Mouse (Mus musculus): ENCODE measurements around the gene Fgfr2. TPM values are rescaled to one million over a fixed set of nuclear protein-coding genes. Genes with fewer than 3 reads are reported as not detected.

Gene Fgfr2
- polyA plus RNA-seq, 1 experiment from 2014 or later: 11.4 TPM

- 28% methylated on average over 4 of the region's 4 CpGs for WGBS (ENCODE audit: insufficient replicate concordance)
- Histone ChIP-seq H3K4me2 (ENCODE audit: low read depth, low read length) (no peak overlapping the region), H3K4me3 (ENCODE audit: low read depth, low read length) (no peak overlapping the region), H3K9me3 (replicated peaks; ENCODE audit: control insufficient read depth, low read length) (no peaks in the 10 kb centered on the region), H3K36me3 (ENCODE audit: control insufficient read depth, insufficient read depth) (no peaks in the 10 kb centered on the region), H3K9ac (ENCODE audit: low read depth, low read length) (no peak overlapping the region), H3K4me1 (ENCODE audit: control insufficient read depth, low read depth, low read length) (no peaks in the 10 kb centered on the region), H3K27me3 (ENCODE audit: control insufficient read depth, insufficient read depth, low read depth, low read length) (no peaks in the 10 kb centered on the region), H3K27ac (ENCODE audit: low read length) (no peak overlapping the region)
- no peak for ATAC-seq (ENCODE audit: low read depth)
These were observed 2787.6 kb downstream of the Fgfr2 start for GRCm38 (mm10) chr7:130335440-130336051.

GRCm38 (mm10) chr7:130332515-130333220, 2790.5 kb downstream of the Fgfr2 start:
- ATAC-seq (ENCODE audit: low read depth): no peak
- Histone ChIP-seq H3K27me3 (ENCODE audit: control insufficient read depth, insufficient read depth, low read depth, low read length) (no peaks in the 10 kb centered on the region), H3K36me3 (ENCODE audit: control insufficient read depth, insufficient read depth) (no peaks in the 10 kb centered on the region), H3K4me2 (ENCODE audit: low read depth, low read length) (no peak overlapping the region), H3K4me3 (ENCODE audit: low read depth, low read length) (no peak overlapping the region), H3K9me3 (replicated peaks; ENCODE audit: control insufficient read depth, low read length) (no peaks in the 10 kb centered on the region), H3K9ac (ENCODE audit: low read depth, low read length) (no peak overlapping the region), H3K27ac (ENCODE audit: low read length) (no peak overlapping the region), H3K4me1 (ENCODE audit: control insufficient read depth, low read depth, low read length) (no peaks in the 10 kb centered on the region)
- 73% methylated on average over 11 of the region's 11 CpGs for WGBS (ENCODE audit: insufficient replicate concordance)

DNA sequence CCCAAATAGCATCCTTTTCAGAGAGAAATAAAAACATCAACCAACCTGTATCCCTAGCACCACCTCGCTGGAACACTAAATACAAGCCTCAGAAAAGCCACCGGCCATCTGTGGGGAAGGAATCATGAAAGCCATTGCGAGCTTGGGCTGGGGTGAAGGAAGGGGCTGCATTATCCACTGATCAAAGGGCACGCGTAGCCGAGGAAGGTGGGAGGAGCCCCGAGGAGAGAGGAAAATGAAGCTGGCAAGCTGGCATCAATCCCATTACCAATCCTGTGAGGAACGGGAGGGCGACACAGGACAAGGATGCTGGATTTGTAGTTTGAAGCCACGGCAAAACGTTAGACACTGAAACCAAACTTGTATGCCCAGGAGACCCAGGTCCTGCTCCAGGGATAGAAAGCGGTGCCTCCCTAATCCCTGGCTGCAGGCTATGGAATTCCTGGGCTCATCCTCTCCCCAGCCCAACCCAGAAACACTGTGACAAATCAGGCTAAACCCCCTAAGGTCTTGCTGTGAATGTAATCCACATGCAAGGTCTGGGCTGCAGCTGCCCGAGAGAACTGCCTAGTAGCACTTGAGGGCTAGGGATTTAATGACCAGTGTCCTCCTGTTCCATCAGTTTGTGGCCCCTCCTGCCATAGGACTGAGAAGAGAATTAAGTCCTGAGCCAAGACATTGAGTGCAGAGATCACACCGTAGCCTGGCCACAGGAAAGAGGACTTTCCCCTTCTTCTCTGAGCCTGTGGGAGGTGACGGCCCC, 2795.4 kb downstream of the Fgfr2 start:
- 17% methylated on average over 15 of the region's 15 CpGs for WGBS (ENCODE audit: insufficient replicate concordance)
- Histone ChIP-seq H3K27ac (ENCODE audit: low read length) (no peak overlapping the region), H3K4me2 (ENCODE audit: low read depth, low read length) (no peak overlapping the region), H3K36me3 (ENCODE audit: control insufficient read depth, insufficient read depth) (no peaks in the 10 kb centered on the region), H3K9me3 (replicated peaks; ENCODE audit: control insufficient read depth, low read length) (no peaks in the 10 kb centered on the region), H3K4me3 (ENCODE audit: low read depth, low read length) (no peak overlapping the region), H3K4me1 (ENCODE audit: control insufficient read depth, low read depth, low read length) (no peaks in the 10 kb centered on the region), H3K9ac (ENCODE audit: low read depth, low read length) (no peak overlapping the region), H3K27me3 (ENCODE audit: control insufficient read depth, insufficient read depth, low read depth, low read length) (no peaks in the 10 kb centered on the region)
- ATAC-seq (ENCODE audit: low read depth): no peak

GRCm38 (mm10) chr7:130325983-130326433, 2797.1 kb downstream of the Fgfr2 start:
- WGBS (ENCODE audit: insufficient replicate concordance): 65% methylated on average over 15 of the region's 15 CpGs
- ATAC-seq (ENCODE audit: low read depth): no peak

GRCm38 (mm10) chr7:130324716-130325401, 2798.3 kb downstream of the Fgfr2 start:
- no peaks in the 10 kb centered on the region for H3K27me3 ChIP-seq (ENCODE audit: control insufficient read depth, insufficient read depth, low read depth, low read length)
- ATAC-seq (ENCODE audit: low read depth): no peak
- H3K27ac ChIP-seq (ENCODE audit: low read length): no peak overlapping the region
- 53% methylated on average over 14 of the region's 14 CpGs for WGBS (ENCODE audit: insufficient replicate concordance)
- no peak overlapping the region for H3K9ac ChIP-seq (ENCODE audit: low read depth, low read length)
- no peak overlapping the region for H3K4me2 ChIP-seq (ENCODE audit: low read depth, low read length)
- H3K36me3 ChIP-seq (ENCODE audit: control insufficient read depth, insufficient read depth): no peaks in the 10 kb centered on the region
- H3K9me3 ChIP-seq (replicated peaks; ENCODE audit: control insufficient read depth, low read length): no peaks in the 10 kb centered on the region
- no peak overlapping the region for H3K4me3 ChIP-seq (ENCODE audit: low read depth, low read length)
- H3K4me1 ChIP-seq (ENCODE audit: control insufficient read depth, low read depth, low read length): no peaks in the 10 kb centered on the region

More at GRCm38 (mm10) chr7:130325983-130326433, 2797.1 kb downstream of the Fgfr2 start:
- Histone ChIP-seq H3K4me1 (ENCODE audit: control insufficient read depth, low read depth, low read length) (no peaks in the 10 kb centered on the region), H3K9me3 (replicated peaks; ENCODE audit: control insufficient read depth, low read length) (no peaks in the 10 kb centered on the region), H3K27ac (ENCODE audit: low read length) (no peak overlapping the region), H3K4me3 (ENCODE audit: low read depth, low read length) (no peak overlapping the region), H3K9ac (ENCODE audit: low read depth, low read length) (no peak overlapping the region), H3K36me3 (ENCODE audit: control insufficient read depth, insufficient read depth) (no peaks in the 10 kb centered on the region), H3K27me3 (ENCODE audit: control insufficient read depth, insufficient read depth, low read depth, low read length) (no peaks in the 10 kb centered on the region), H3K4me2 (ENCODE audit: low read depth, low read length) (no peak overlapping the region)

GRCm38 (mm10) chr7:130323766-130324165, 2799.4 kb downstream of the Fgfr2 start:
- WGBS (ENCODE audit: insufficient replicate concordance): 54% methylated on average over 4 of the region's 4 CpGs
- H3K36me3 ChIP-seq (ENCODE audit: control insufficient read depth, insufficient read depth): no peaks in the 10 kb centered on the region
- no peaks in the 10 kb centered on the region for H3K4me1 ChIP-seq (ENCODE audit: control insufficient read depth, low read depth, low read length)
- H3K9me3 ChIP-seq (replicated peaks; ENCODE audit: control insufficient read depth, low read length): no peaks in the 10 kb centered on the region
- no peak overlapping the region for H3K4me2 ChIP-seq (ENCODE audit: low read depth, low read length)
- no peak overlapping the region for H3K9ac ChIP-seq (ENCODE audit: low read depth, low read length)
- no peaks in the 10 kb centered on the region for H3K27me3 ChIP-seq (ENCODE audit: control insufficient read depth, insufficient read depth, low read depth, low read length)
- no peak overlapping the region for H3K4me3 ChIP-seq (ENCODE audit: low read depth, low read length)
- no peak for ATAC-seq (ENCODE audit: low read depth)
- H3K27ac ChIP-seq (ENCODE audit: low read length): no peak overlapping the region

GRCm38 (mm10) chr7:130319799-130320556, 2803.2 kb downstream of the Fgfr2 start:
- 52% methylated on average over 8 of the region's 8 CpGs for WGBS (ENCODE audit: insufficient replicate concordance)

DNA sequence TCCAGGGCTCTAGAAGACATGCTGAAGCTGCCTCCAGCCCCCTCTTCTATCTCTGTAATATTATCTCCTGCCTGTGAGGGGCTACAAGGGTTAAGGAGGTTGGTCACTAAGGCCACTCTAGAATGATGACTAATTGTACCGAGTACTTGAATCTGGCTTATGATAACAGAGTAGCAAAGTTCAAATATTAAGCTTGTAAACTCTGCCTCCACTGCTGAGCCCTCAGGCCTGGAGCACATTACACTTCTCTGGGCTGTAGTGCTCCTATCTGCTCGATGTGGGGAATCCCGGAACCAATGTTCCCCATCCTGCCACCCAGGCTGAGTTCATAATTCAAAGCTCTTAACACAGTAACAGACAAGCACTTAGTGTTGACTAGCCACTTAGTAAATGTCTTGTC, 2806.9 kb downstream of the Fgfr2 start:
- Histone ChIP-seq H3K4me1 (ENCODE audit: control insufficient read depth, low read depth, low read length) (no peaks in the 10 kb centered on the region), H3K27ac (ENCODE audit: low read length) (no peak overlapping the region), H3K9me3 (replicated peaks; ENCODE audit: control insufficient read depth, low read length) (no peaks in the 10 kb centered on the region), H3K4me3 (ENCODE audit: low read depth, low read length) (no peak overlapping the region), H3K36me3 (ENCODE audit: control insufficient read depth, insufficient read depth) (no peaks in the 10 kb centered on the region), H3K4me2 (ENCODE audit: low read depth, low read length) (no peak overlapping the region), H3K27me3 (ENCODE audit: control insufficient read depth, insufficient read depth, low read depth, low read length) (no peaks in the 10 kb centered on the region), H3K9ac (ENCODE audit: low read depth, low read length) (no peak overlapping the region)
- 45% methylated on average over 3 of the region's 3 CpGs for WGBS (ENCODE audit: insufficient replicate concordance)
- no peak for ATAC-seq (ENCODE audit: low read depth)

More at GRCm38 (mm10) chr7:130319799-130320556, 2803.2 kb downstream of the Fgfr2 start:
- H3K27me3 ChIP-seq (ENCODE audit: control insufficient read depth, insufficient read depth, low read depth, low read length): no peaks in the 10 kb centered on the region
- no peaks in the 10 kb centered on the region for H3K36me3 ChIP-seq (ENCODE audit: control insufficient read depth, insufficient read depth)
- ATAC-seq (ENCODE audit: low read depth): no peak
- H3K4me3 ChIP-seq (ENCODE audit: low read depth, low read length): no peak overlapping the region
- H3K4me1 ChIP-seq (ENCODE audit: control insufficient read depth, low read depth, low read length): no peaks in the 10 kb centered on the region
- no peak overlapping the region for H3K9ac ChIP-seq (ENCODE audit: low read depth, low read length)
- no peaks in the 10 kb centered on the region for H3K9me3 ChIP-seq (replicated peaks; ENCODE audit: control insufficient read depth, low read length)
- H3K4me2 ChIP-seq (ENCODE audit: low read depth, low read length): no peak overlapping the region
- no peak overlapping the region for H3K27ac ChIP-seq (ENCODE audit: low read length)
